Mouse (Mus musculus) olfactory bulb, adult 2 months (tissue): Measurements from ENCODE around the gene Tdrd9.

Source experiments
- CTCF ChIP-seq: fragments of 200-500 bp; IDR thresholded peaks from 2 replicates; pipeline ENCODE4 v1.5.1; 2012; ENCODE audit warnings: low read depth, mild to moderate bottlenecking, low read length, moderate library complexity; ENCODE audit not compliant: insufficient read depth
- POLR2A ChIP-seq: fragments of 200-500 bp; IDR thresholded peaks from 2 replicates; pipeline ENCODE4 v1.6.1; 2012; ENCODE audit warnings: mild to moderate bottlenecking, low read depth, low read length, moderate library complexity; ENCODE audit not compliant: insufficient read depth

- TF ChIP-seq CTCF (no peak), POLR2A (no peak)
These were observed 38.2 kb upstream of the Tdrd9 start for GRCm38 (mm10) chr12:111933032-111933704.
